Mouse (Mus musculus) stomach, postnatal 0 days (tissue): ENCODE data around the gene Alpk1. TPM values are rescaled to one million over a fixed set of nuclear protein-coding genes. Genes with fewer than 3 reads are reported as not detected.

Experiments used
- ATAC-seq: fragments of 200-750 bp; cut with Nextera tagmentation; 2 replicates; pipeline ENCODE4 v1.8.0; 2017; ENCODE audit not compliant: low FRiP score, low TSS enrichment
- DNase-seq: peaks from one replicate; pipeline ENCODE4 v3.0.0-alpha.2; 2016; ENCODE audit warnings: low spot score
- H3K27ac ChIP-seq: fragments of 300-500 bp; sonication (generic); replicated peaks from 2 replicates; pipeline ENCODE4 v1.5.1; 2014; ENCODE audit warnings: mild to moderate bottlenecking, control low read depth
- H3K27me3 ChIP-seq: fragments of 300-500 bp; sonication (generic); 2 replicates; pipeline ENCODE4 v1.6.1; 2014; ENCODE audit warnings: low read length; ENCODE audit not compliant: control insufficient read depth, insufficient read depth
- H3K36me3 ChIP-seq: fragments of 300-500 bp; sonication (generic); 2 replicates; pipeline ENCODE4 v1.6.1; 2014; ENCODE audit warnings: low read length, mixed read lengths; ENCODE audit not compliant: control insufficient read depth, insufficient read depth
- H3K4me1 ChIP-seq: fragments of 300-500 bp; sonication (generic); replicated peaks from 2 replicates; pipeline ENCODE4 v1.6.1; 2014; ENCODE audit warnings: antibody characterized with exemption; ENCODE audit not compliant: control insufficient read depth, insufficient read depth
- H3K4me2 ChIP-seq: fragments of 300-500 bp; sonication (generic); replicated peaks from 2 replicates; pipeline ENCODE4 v1.6.1; 2014; ENCODE audit warnings: low read depth, mild to moderate bottlenecking, control low read depth, moderate library complexity
- H3K4me3 ChIP-seq: fragments of 300-500 bp; sonication (generic); 2 replicates; pipeline ENCODE4 v1.5.1; 2014; ENCODE audit warnings: low read depth, low read length, control low read depth
- H3K9ac ChIP-seq: fragments of 300-500 bp; sonication (generic); 2 replicates; pipeline ENCODE4 v1.6.1; 2014; ENCODE audit warnings: mild to moderate bottlenecking, low read length, control low read depth, mixed read lengths
- H3K9me3 ChIP-seq: fragments of 300-500 bp; sonication (generic); 2 replicates; pipeline ENCODE4 v1.6.1; 2016; ENCODE audit warnings: low read length; ENCODE audit not compliant: control insufficient read depth
- CTCF ChIP-seq: IDR thresholded peaks from 2 replicates; pipeline ENCODE4 v1.5.1; 2016; ENCODE audit warnings: antibody characterized with exemption, low read depth, mild to moderate bottlenecking, moderate library complexity
- EP300 ChIP-seq: optimal IDR thresholded peaks from 2 replicates; pipeline ENCODE3; 2016; ENCODE audit warnings: antibody characterized with exemption
- WGBS: fragments of 180-500 bp; shearing (Covaris S2); extraction: QIAGEN DNeasy Blood & Tissue Kit; methylation state at CpG from one replicate; pipeline ENCODE4 v1.1.7; 2014; 5-methylcytosine and 5-hydroxymethylcytosine counted together
- polyA plus RNA-seq: library from polyadenylated mRNA; unstranded; fragments of >200 nt; fragmentation: Nextera tagmentation; extraction: Ambion mirVana; gene quantifications from 2 replicates; pipeline ENCODE4 v1.2.1, GENCODE M21; 2015

The Alpk1 gene
- polyA plus RNA-seq, 1 experiment from 2014 or later = 1.5 TPM

- no peaks in the 10 kb centered on the region for H3K36me3 ChIP-seq
- no peak for DNase-seq
- 91% methylated on average over 7 of the region's 7 CpGs for WGBS
Measured at GRCm38 (mm10) chr3:127793022-127793421, 12.7 kb upstream of the Alpk1 start.

GRCm38 (mm10) chr3:127791595-127792561 lies 11.6 kb upstream of the Alpk1 start:
- Histone ChIP-seq H3K27ac (no peak overlapping the region), H3K9ac (no peak overlapping the region), H3K4me3 (0 out of 2 replicates have a peak overlapping the region, but pooled peaks have one; percentile 62), H3K27me3 (no peaks in the 10 kb centered on the region), H3K36me3 (no peaks in the 10 kb centered on the region), H3K4me2 (peak overlapping the region; percentile 97), H3K9me3 (no peaks in the 10 kb centered on the region), H3K4me1 (peaks cover 3% of the 10 kb centered on the region)
- no peak for DNase-seq
- ATAC-seq = no peak
- 58% methylated on average over 4 of the region's 4 CpGs for WGBS
- TF ChIP-seq CTCF = no peak
- no peak for TF ChIP-seq EP300

More at GRCm38 (mm10) chr3:127793022-127793421, 12.7 kb upstream of the Alpk1 start:
- no peak overlapping the region for H3K27ac ChIP-seq
- no peak for ATAC-seq
- no peak for TF ChIP-seq CTCF
- no peak for TF ChIP-seq EP300
- H3K9me3 ChIP-seq = no peaks in the 10 kb centered on the region
- peaks cover 3% of the 10 kb centered on the region for H3K4me1 ChIP-seq
- no peak overlapping the region for H3K9ac ChIP-seq
- no peaks in the 10 kb centered on the region for H3K27me3 ChIP-seq
- H3K4me3 ChIP-seq = no peak overlapping the region
- H3K4me2 ChIP-seq = no peak overlapping the region

DNA sequence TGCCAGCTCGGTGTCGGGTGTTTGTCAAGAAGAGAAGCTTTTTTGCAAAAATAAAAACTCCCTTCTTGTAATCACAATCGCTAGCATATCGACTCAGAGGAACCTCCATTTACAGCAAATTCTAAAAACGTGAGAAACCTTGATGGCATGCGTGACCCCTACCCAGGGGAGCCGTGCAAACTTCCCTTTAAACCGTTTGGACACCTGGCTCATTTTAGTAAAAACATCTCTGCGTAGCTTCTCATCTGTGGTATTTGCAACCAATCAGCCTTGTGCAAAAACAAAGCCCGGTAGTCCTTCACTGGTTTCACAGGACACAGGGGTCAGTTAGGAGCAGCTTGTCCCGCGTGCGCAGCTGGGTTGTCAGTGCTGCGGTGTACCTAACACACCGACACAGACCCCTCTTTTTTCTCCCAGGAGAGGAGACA lies 10.7 kb upstream of the Alpk1 start:
- no peak for ATAC-seq
- H3K4me1 ChIP-seq = peaks cover 3% of the 10 kb centered on the region

GRCm38 (mm10) chr3:127790234-127791055 lies 10.1 kb upstream of the Alpk1 start:
- peak; percentile 61 for ATAC-seq
- peak overlapping the region; percentile 70 for H3K9ac ChIP-seq
- DNase-seq = peak; percentile 47
- peak overlapping the region; percentile 75 for H3K27ac ChIP-seq
- no peak for TF ChIP-seq EP300
- no peak for TF ChIP-seq CTCF
- WGBS = under 1% methylated on average over 34 of the region's 36 CpGs
- no peaks in the 10 kb centered on the region for H3K9me3 ChIP-seq
- H3K27me3 ChIP-seq = no peaks in the 10 kb centered on the region
- H3K36me3 ChIP-seq = no peaks in the 10 kb centered on the region
- peaks cover 3% of the 10 kb centered on the region for H3K4me1 ChIP-seq
- peak overlapping the region; percentile 97 for H3K4me2 ChIP-seq
- peak overlapping the region; percentile 62 for H3K4me3 ChIP-seq

More for the DNA sequence above, 10.7 kb upstream of the Alpk1 start:
- WGBS = 5% methylated on average over 15 of the region's 15 CpGs
- H3K27ac ChIP-seq = no peak overlapping the region
- peak overlapping the region; percentile 62 for H3K4me3 ChIP-seq
- no peaks in the 10 kb centered on the region for H3K27me3 ChIP-seq
- no peak for DNase-seq
- TF ChIP-seq CTCF (no peak), EP300 (no peak)
- H3K4me2 ChIP-seq = peak overlapping the region; percentile 97
- H3K9ac ChIP-seq = peak overlapping the region; percentile 70
- H3K9me3 ChIP-seq = no peaks in the 10 kb centered on the region
- H3K36me3 ChIP-seq = no peaks in the 10 kb centered on the region

- ATAC-seq (peak; percentile 81), DNase-seq (peak; percentile 67)
- peak within 1 kb of the TSS; percentile 75 for H3K27ac ChIP-seq
Measured at GRCm38 (mm10) chr3:127789500-127790191, 9.3 kb upstream of the Alpk1 start, which contains the start of gene Tifa. Gene Tifa, plus strand, starts transcription at chr3:127789805.

More at GRCm38 (mm10) chr3:127789500-127790191, 9.3 kb upstream of the Alpk1 start, which contains the start of gene Tifa:
- no peaks in the 10 kb centered on the region for H3K27me3 ChIP-seq
- H3K9ac ChIP-seq = peak within 1 kb of the TSS; percentile 70
- H3K4me2 ChIP-seq = peak within 1 kb of the TSS; percentile 97
- WGBS = 2% methylated on average over 44 of the region's 44 CpGs
- H3K4me1 ChIP-seq = peaks cover 3% of the 10 kb centered on the region
- H3K36me3 ChIP-seq = no peaks in the 10 kb centered on the region
- TF ChIP-seq EP300 = no peak
- TF ChIP-seq CTCF = peak; percentile 45; the same call in 1 of the 2 replicates
- H3K9me3 ChIP-seq = no peaks in the 10 kb centered on the region
- H3K4me3 ChIP-seq = peak within 1 kb of the TSS; percentile 62
